16 mouse cellular contexts compared by ENCODE assay signal in genomic region chr8:103845964-103846363, GRCm38 (mm10).
"Had no signal": no experiment of that assay in that cellular context is flagged by ENCODE, and none has a peak within 500 bp of the region (broad histone marks: within the 10 kb centered on the region; RNA-seq: fewer than 3 reads in every experiment).

No protein-coding gene starts in this region.

- H3K27ac ChIP-seq: limb, embryonic 10.5 days; limb, embryonic 13.5 days; liver, embryonic 12.5 days; liver, embryonic 15.5 days; macrophage; midbrain, embryonic 12.5 days; stomach, embryonic 15.5 days had no signal

- H3K4me3 ChIP-seq: limb, embryonic 10.5 days; limb, embryonic 13.5 days; liver, embryonic 12.5 days; liver, embryonic 15.5 days; midbrain, embryonic 12.5 days; stomach, embryonic 15.5 days had no signal

- ATAC-seq: liver, embryonic 12.5 days had no signal

- H3K27me3 ChIP-seq: limb, embryonic 13.5 days; liver, embryonic 12.5 days; liver, embryonic 15.5 days; midbrain, embryonic 12.5 days; stomach, embryonic 15.5 days had no signal

- DNase-seq: kidney, adult 11 months; kidney, adult 8-10 months; kidney, postnatal 14 days; kidney, postnatal 4 days; liver; lung, adult 18-20 months; spleen, adult 18-20 months; thymus, adult 18-20 months; thymus, postnatal 36 days had no signal

- H3K9ac ChIP-seq: limb, embryonic 13.5 days; liver, embryonic 12.5 days; liver, embryonic 15.5 days; midbrain, embryonic 12.5 days; stomach, embryonic 15.5 days had no signal

- H3K9me3 ChIP-seq: limb, embryonic 10.5 days; limb, embryonic 13.5 days; liver, embryonic 12.5 days; liver, embryonic 15.5 days; midbrain, embryonic 12.5 days; stomach, embryonic 15.5 days had no signal

- H3K4me1 ChIP-seq: limb, embryonic 10.5 days; liver, embryonic 12.5 days; liver, embryonic 15.5 days; midbrain, embryonic 12.5 days; stomach, embryonic 15.5 days had no signal

- H3K36me3 ChIP-seq: limb, embryonic 10.5 days; limb, embryonic 13.5 days; liver, embryonic 12.5 days; liver, embryonic 15.5 days; midbrain, embryonic 12.5 days; stomach, embryonic 15.5 days had no signal

- H3K4me2 ChIP-seq: limb, embryonic 13.5 days; liver, embryonic 12.5 days; liver, embryonic 15.5 days; midbrain, embryonic 12.5 days; stomach, embryonic 15.5 days had no signal
